Mouse (Mus musculus): ENCODE data around the gene Gm21958. TPM values are rescaled to one million over a fixed set of nuclear protein-coding genes. Genes with fewer than 3 reads are reported as not detected.
"Not testable (repeated sequence)": the region's sequence is repeated elsewhere in the genome, so short reads cannot be mapped to it uniquely, and the experiment has no call there.

Gene Gm21958
- polyA plus RNA-seq, 1 experiment from 2014 or later = not detected

DNA sequence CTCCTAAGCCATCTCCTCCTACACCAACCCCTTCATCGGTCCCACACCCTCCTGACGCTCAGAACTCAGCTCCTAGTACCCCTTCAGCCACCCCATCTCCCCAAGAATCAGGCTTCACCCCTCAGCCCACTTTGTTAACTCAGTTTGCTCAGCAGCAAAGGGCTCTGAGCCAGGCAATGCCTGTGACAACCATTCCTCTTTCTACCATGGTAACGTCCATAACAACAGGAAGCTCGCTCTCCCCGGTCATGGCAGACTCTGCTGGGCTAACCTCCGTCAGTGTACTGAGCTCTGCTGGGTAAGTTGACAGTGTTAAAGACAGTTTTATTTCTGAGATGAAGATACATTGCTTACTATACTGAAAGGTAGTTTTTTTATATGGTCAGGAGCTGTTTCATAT, 3.2 kb upstream of the Gm21958 start:
- Histone ChIP-seq H3K4me1 (no peaks in the 10 kb centered on the region), H3K27me3 (replicated peaks) (no peaks in the 10 kb centered on the region), H3K9me3 (replicated peaks) (no peaks in the 10 kb centered on the region), H3K4me2 (no peak overlapping the region), H3K36me3 (peaks cover 81% of the 10 kb centered on the region), H3K9ac (no peak overlapping the region), H3K4me3 (no peak overlapping the region), H3K27ac (no peak overlapping the region)
- 86% methylated on average over 6 of the region's 6 CpGs for WGBS (ENCODE audit: insufficient replicate concordance)
- ATAC-seq = no peak

DNA sequence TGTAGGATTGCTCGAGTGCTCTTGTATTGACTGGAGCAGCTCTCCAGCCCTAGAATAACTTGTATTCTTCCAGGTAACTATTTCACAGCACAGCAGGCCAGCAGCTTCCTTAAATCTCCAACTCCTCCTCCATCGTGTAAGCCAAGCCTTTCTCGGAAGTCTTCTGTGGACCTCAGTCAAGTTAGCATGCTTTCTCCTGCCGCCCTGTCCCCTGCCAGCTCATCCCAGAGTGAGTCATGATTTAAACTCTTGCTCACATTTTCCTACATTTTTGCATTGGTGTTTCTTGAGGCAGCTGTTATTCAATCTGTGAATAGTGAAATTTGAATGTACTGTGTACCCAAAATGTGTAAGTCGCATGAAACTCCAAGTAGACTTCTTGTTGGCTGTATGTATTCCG, 1.3 kb upstream of the Gm21958 start:
- Histone ChIP-seq H3K27ac (no peak overlapping the region), H3K9ac (no peak overlapping the region), H3K4me2 (no peak overlapping the region), H3K4me3 (no peak overlapping the region), H3K9me3 (replicated peaks) (no peaks in the 10 kb centered on the region), H3K36me3 (peaks cover 81% of the 10 kb centered on the region), H3K4me1 (no peaks in the 10 kb centered on the region), H3K27me3 (replicated peaks) (no peaks in the 10 kb centered on the region)
- ATAC-seq = no peak
- 86% methylated on average over 6 of the region's 6 CpGs for WGBS (ENCODE audit: insufficient replicate concordance)

DNA sequence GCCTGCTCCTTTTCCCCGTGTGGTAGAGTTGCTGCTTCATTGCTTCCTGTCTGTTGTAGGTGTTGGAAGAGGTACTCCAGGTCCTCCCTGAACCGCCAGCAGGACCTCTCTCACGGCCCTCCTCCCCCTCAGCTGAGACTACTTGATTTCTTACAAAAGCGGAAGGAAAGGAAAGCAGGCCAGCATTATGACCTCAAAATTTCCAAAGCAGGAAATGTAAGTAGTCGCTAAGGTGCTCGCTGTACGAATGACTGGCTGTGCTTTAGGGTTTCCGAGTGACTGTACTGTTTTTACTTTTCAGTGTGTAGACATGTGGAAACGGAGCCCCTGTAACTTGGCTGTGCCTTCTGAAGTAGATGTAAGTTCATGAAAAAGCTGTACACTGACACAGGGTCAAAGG, 5.2 kb downstream of the Gm21958 start:
- H3K36me3 ChIP-seq = peaks cover 88% of the 10 kb centered on the region

DNA sequence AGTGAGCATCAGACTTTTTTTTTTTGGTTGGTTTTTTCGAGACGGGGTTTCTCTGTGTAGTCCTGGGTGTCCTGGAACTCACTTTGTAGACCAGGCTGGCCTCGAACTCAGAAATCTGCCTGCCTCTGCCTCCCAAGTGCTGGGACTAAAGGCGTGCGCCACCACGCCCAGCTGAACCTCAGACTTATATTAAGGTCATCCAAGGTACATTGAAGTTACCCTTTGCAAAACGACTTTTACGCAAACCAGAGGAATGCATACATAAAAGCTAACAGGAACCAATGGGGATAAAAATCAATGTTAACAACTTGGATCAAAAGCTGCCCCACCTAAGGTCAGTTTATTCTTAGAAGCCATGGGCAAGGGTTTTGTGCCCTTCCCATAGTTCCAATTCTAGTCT, 10.0 kb downstream of the Gm21958 start:
- 84% methylated on average over 8 of the region's 8 CpGs for WGBS (ENCODE audit: insufficient replicate concordance)

More for the DNA sequence above, 5.2 kb downstream of the Gm21958 start:
- Histone ChIP-seq H3K4me3 (no peak overlapping the region), H3K4me2 (no peak overlapping the region), H3K27ac (no peak overlapping the region; the same call in 1 of the 2 replicates), H3K9ac (no peak overlapping the region), H3K4me1 (no peaks in the 10 kb centered on the region), H3K9me3 (replicated peaks) (no peaks in the 10 kb centered on the region), H3K27me3 (replicated peaks) (no peaks in the 10 kb centered on the region)
- ATAC-seq = no peak
- WGBS (ENCODE audit: insufficient replicate concordance) = 77% methylated on average over 9 of the region's 9 CpGs

DNA sequence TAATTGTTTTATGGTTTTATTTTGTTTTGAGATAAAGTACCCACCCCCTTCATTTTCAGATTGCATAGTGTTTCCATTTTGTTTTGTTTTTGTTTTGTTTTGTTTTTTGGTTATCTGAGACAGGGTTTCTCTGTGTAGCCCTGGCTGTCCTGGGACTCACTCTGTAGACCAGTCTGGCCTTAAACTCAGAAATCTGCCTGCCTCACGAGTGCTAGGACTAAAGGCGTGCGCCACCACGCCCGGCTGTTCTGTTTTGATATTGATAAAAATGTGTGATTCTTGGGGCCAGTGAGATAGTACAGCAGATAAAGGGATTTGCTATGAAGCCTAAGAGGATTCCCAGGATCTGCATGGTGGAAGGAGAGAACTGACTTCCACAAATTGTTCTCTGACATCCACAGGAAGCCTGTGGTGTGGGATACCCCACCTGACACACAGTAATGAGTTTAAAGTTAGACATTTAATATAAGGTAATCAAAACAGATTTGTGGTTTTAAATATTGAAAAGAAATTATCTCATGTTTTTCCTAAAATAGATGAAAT, 14.3 kb downstream of the Gm21958 start:
- Histone ChIP-seq H3K27ac (no peak overlapping the region), H3K4me3 (no peak overlapping the region), H3K9ac (no peak overlapping the region), H3K36me3 (peaks cover 87% of the 10 kb centered on the region), H3K4me1 (peaks cover 21% of the 10 kb centered on the region), H3K27me3 (replicated peaks) (no peaks in the 10 kb centered on the region), H3K9me3 (replicated peaks) (no peaks in the 10 kb centered on the region), H3K4me2 (no peak overlapping the region)
- 48% methylated on average over 5 of the region's 5 CpGs for WGBS (ENCODE audit: insufficient replicate concordance)
- no peak for ATAC-seq

More for the DNA sequence above, 10.0 kb downstream of the Gm21958 start:
- not testable (repeated sequence) for H3K27ac ChIP-seq; ATAC-seq; H3K27me3 ChIP-seq (replicated peaks); H3K4me2 ChIP-seq; H3K9ac ChIP-seq; H3K4me1 ChIP-seq; H3K4me3 ChIP-seq; H3K9me3 ChIP-seq (replicated peaks)
- H3K36me3 ChIP-seq = peaks cover 89% of the 10 kb centered on the region

DNA sequence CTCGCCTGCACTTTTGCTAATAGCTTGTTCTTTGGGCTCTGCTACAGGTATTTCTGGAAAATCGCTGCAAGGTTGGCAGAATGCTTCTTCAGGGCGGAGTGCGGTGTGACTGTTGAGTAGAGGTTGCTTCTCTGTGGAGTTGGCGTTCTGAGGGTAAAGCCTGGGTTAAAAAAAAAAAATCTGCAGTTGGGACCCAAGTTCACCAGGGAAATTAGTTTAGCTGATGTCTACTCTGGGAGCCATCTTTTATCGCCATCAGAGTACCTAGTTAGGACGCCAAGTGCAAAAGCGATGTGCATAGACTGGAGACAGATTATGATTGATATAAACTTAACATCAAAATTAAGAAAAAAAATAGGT, 21.1 kb downstream of the Gm21958 start:
- peak overlapping the region; percentile 71 for H3K9ac ChIP-seq
- peak overlapping the region; percentile 73 for H3K4me2 ChIP-seq
- peak overlapping the region; percentile 90 for H3K27ac ChIP-seq
- 0 out of 2 replicates have a peak, but pooled peaks have one; percentile 1 for ATAC-seq
- H3K4me3 ChIP-seq = peak overlapping the region; percentile 77
- peaks cover 35% of the 10 kb centered on the region for H3K36me3 ChIP-seq
- H3K27me3 ChIP-seq (replicated peaks) = no peaks in the 10 kb centered on the region
- WGBS (ENCODE audit: insufficient replicate concordance) = under 1% methylated on average over 8 of the region's 8 CpGs
- peaks cover 30% of the 10 kb centered on the region for H3K4me1 ChIP-seq
- H3K9me3 ChIP-seq (replicated peaks) = no peaks in the 10 kb centered on the region

DNA sequence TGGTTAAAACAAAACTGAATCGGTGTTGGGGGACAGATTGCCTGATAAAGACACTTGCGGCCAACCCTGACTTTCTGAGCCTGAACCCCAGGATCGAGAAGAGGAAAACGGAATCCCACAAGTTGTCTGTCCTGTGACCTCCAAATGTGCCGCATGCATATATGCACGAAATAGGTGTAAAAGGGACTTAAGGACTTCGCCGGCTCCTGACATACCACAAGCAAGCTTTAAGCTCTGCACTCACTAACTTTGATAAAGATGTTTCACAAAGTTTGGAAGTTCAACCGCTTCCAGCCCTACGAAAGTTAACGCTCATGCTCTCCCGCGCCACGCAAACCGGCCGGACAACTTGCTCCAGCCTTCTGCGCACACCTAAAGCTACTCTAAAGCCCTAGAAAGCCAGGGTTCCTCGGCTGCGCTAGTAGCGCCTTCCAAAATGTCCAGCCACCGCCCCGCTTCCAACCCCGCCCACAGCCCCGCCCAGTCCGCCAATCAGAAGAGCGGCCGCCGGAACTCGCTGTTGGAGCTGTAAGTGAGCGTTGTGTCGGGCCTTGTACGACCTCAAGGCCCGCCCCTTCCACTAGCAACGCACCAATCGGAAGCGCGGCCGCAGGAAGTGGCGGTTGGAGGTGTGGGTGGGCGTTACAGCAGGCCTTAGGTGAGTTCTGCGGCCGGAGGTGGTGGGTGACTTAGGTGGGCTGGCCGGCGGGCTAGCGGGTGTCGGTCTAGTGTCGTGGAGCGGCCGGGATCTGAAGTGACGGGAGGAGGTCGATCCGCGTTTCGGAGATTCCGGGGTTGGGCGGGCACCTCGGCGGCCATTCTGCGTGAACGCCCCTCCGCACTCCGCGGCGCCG, 21.7 kb downstream of the Gm21958 start, which contains the start of gene Supt20:
TSS of gene Supt20 (plus strand) at position 606 of the 854 bp plus-strand sequence.
- no peaks in the 10 kb centered on the region for H3K9me3 ChIP-seq (replicated peaks)
- peak within 1 kb of the TSS; percentile 90 for H3K27ac ChIP-seq
- H3K4me1 ChIP-seq = peaks cover 30% of the 10 kb centered on the region
- under 1% methylated on average over 65 of the region's 65 CpGs for WGBS (ENCODE audit: insufficient replicate concordance)
- no peaks in the 10 kb centered on the region for H3K27me3 ChIP-seq (replicated peaks)
- peak; percentile 99 for ATAC-seq
- peaks cover 29% of the 10 kb centered on the region for H3K36me3 ChIP-seq
- H3K4me3 ChIP-seq = peak within 1 kb of the TSS; percentile 77
- peak within 1 kb of the TSS; percentile 74 for H3K4me2 ChIP-seq
- peak within 1 kb of the TSS; percentile 71 for H3K9ac ChIP-seq

DNA sequence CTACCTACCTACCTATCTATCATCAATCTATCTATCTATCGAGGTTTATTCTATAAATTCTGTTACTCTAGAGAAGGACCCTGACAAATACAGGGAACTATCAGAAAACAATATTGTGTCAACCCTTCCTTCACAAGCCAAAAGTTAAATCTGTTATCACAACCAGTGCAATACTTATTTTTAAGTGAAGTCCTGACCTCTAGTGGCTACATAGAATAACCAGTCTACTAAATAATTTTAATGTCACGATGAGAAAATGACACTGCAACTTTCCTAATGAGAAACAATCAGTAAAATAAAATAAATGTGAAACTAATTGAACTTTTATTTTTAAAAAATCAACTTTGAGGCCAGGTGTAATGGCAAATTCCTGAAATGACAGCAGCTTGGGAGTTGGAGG, 25.1 kb downstream of the Gm21958 start:
- H3K9me3 ChIP-seq (replicated peaks) = no peaks in the 10 kb centered on the region
- peaks cover 14% of the 10 kb centered on the region; the same call in 1 of the 2 replicates for H3K4me1 ChIP-seq
- ATAC-seq = no peak
- H3K27me3 ChIP-seq (replicated peaks) = no peaks in the 10 kb centered on the region
- H3K9ac ChIP-seq = no peak overlapping the region
- H3K4me2 ChIP-seq = no peak overlapping the region
- no peak overlapping the region for H3K4me3 ChIP-seq
- no peak overlapping the region for H3K27ac ChIP-seq
- no peaks in the 10 kb centered on the region for H3K36me3 ChIP-seq
- WGBS (ENCODE audit: insufficient replicate concordance) = 40% methylated on average over 2 of the region's 2 CpGs

DNA sequence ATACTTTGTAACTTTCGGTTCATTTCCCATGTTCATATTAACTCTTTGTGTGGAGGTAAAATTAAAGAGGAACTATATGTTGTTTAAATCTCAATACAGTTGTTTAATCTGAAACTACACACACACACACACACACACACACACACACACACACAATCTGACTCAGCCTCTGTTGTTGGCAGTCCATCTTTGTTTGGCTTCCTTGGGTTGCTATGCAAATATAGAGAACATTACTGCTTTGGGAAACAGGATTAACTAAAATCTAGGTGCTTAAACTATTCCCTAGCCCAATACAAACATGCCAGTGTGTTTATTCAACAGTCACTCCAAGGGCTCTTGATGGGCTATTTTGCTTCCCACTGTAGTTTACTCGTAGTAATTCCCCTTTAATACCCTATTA, 26.9 kb downstream of the Gm21958 start:
- Histone ChIP-seq H3K4me1 (peaks cover 13% of the 10 kb centered on the region; the same call in 1 of the 2 replicates), H3K4me2 (no peak overlapping the region), H3K27me3 (replicated peaks) (no peaks in the 10 kb centered on the region), H3K36me3 (no peaks in the 10 kb centered on the region), H3K4me3 (no peak overlapping the region), H3K9ac (no peak overlapping the region), H3K27ac (no peak overlapping the region), H3K9me3 (replicated peaks) (no peaks in the 10 kb centered on the region)
- 65% methylated on average over 2 of the region's 2 CpGs for WGBS (ENCODE audit: insufficient replicate concordance)
- no peak for ATAC-seq

DNA sequence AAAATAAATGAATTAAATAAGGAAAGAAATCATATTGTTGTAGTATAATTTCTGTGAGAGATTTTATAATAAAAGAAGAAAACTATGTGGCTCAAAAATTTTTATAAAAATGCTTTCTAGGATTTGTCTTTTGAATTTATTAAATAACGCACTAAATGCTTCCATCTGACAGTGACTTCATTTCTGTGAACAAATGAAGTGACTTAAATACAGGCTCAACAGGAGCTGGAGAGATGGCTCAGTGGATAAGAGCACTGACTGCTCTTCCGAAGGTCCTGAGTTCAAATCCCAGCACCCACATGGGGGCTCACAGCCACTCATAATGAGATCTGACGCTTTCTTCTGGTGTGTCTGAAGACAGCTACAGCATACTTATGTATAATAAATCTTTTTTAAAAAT, 29.0 kb downstream of the Gm21958 start:
- no peaks in the 10 kb centered on the region for H3K9me3 ChIP-seq (replicated peaks)
- H3K4me3 ChIP-seq = no peak overlapping the region
- H3K27ac ChIP-seq = no peak overlapping the region
- no peaks in the 10 kb centered on the region for H3K36me3 ChIP-seq
- no peak overlapping the region for H3K9ac ChIP-seq
- H3K4me1 ChIP-seq = no peaks in the 10 kb centered on the region
- 79% methylated on average over 3 of the region's 3 CpGs for WGBS (ENCODE audit: insufficient replicate concordance)
- no peak for ATAC-seq
- H3K4me2 ChIP-seq = no peak overlapping the region
- H3K27me3 ChIP-seq (replicated peaks) = no peaks in the 10 kb centered on the region

DNA sequence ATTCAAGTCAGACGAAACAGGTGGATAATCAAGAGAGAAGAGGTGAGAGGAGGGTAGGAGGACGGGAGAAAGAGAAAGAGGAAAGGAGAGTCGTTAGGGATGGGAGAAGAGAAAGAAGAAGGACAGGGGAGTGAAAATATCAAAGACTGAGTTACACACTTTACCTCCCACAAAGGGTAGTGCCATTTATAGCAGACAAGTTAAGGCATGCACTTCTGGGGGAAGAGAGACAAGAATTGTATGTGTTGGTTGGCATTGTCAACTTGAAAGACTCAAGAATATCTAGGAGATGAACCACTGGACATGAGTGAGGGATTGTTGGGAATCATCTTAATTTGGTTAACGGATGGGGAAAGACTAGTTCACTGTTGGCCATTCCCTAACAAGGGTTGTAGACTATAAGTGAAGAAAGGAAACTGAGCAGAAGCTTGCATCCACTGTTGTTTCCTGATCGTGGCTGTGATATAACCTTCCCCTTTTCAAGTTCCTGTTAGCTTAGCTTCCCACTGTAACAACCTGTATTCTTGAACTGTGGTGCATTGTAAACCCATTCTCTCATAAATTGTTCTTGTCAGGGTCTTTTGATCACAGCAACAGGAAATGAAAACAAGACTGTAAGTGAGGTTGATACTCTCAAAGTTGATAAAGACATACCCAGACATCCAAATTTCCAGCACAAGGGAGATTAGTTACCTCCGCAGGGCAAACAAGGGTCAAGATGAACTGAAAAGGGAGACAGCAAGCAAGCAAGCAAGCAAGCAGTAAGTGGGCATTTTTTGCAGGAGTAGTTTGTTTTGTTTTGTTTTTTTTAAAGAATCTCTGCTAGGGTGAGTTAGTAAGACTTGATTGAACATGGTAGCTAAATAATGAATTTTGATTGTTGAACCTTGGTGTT, 32.6 kb downstream of the Gm21958 start:
- H3K27me3 ChIP-seq (replicated peaks) = no peaks in the 10 kb centered on the region
- H3K9ac ChIP-seq = no peak overlapping the region
- no peaks in the 10 kb centered on the region for H3K9me3 ChIP-seq (replicated peaks)
- 32% methylated on average over 6 of the region's 6 CpGs for WGBS (ENCODE audit: insufficient replicate concordance)
- no peak overlapping the region for H3K27ac ChIP-seq
- no peak overlapping the region for H3K4me2 ChIP-seq
- no peaks in the 10 kb centered on the region for H3K4me1 ChIP-seq
- no peak overlapping the region for H3K4me3 ChIP-seq
- ATAC-seq = no peak
- no peaks in the 10 kb centered on the region for H3K36me3 ChIP-seq

DNA sequence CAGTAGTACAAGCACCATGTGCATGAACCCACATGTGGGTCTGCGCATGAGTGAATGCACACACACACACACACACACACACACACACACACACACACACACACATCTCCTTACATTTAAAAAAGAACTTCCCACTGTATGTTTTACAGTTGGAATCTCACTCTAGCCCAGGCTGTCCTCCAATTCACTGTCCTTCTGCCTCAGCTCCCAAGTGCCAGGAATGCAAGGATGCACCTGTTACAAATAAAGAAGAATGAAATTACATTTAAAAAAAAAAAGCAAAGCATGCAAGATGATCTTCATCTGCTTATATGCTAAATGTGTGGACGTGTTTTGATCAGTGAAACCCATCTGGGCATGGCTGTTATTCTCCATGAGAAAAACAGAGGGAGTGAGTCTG, 37.3 kb downstream of the Gm21958 start:
- Histone ChIP-seq H3K9me3 (replicated peaks) (no peaks in the 10 kb centered on the region), H3K4me2 (no peak overlapping the region), H3K27me3 (replicated peaks) (no peaks in the 10 kb centered on the region), H3K4me3 (no peak overlapping the region), H3K4me1 (no peaks in the 10 kb centered on the region), H3K36me3 (no peaks in the 10 kb centered on the region), H3K27ac (no peak overlapping the region), H3K9ac (no peak overlapping the region)
- 58% methylated on average over 2 of the region's 2 CpGs for WGBS (ENCODE audit: insufficient replicate concordance)
- no peak for ATAC-seq

All from liver, embryonic 12.5 days (tissue).